Mouse (Mus musculus): ENCODE results near the gene Mycbpap.

Mycbpap gene

GRCm38 (mm10) chr11:94521219-94521843 lies at the start of gene Mycbpap:
Gene Mycbpap, minus strand, starts transcription at chr11:94521742.
- peak; percentile 7 for DNase-seq (ENCODE audit: low spot score)

GRCm38 (mm10) chr11:94570612-94571011 lies 49.1 kb upstream of the Mycbpap start:
- DNase-seq (ENCODE audit: low spot score): peak; percentile 23

GRCm38 (mm10) chr11:94567326-94567725 lies 45.8 kb upstream of the Mycbpap start:
- no peak for DNase-seq (ENCODE audit: low spot score)

GRCm38 (mm10) chr11:94566534-94566933 lies 45.0 kb upstream of the Mycbpap start:
- no peak for DNase-seq (ENCODE audit: low spot score)

GRCm38 (mm10) chr11:94565151-94565479 lies 43.6 kb upstream of the Mycbpap start:
- DNase-seq (ENCODE audit: low spot score): no peak

DNA sequence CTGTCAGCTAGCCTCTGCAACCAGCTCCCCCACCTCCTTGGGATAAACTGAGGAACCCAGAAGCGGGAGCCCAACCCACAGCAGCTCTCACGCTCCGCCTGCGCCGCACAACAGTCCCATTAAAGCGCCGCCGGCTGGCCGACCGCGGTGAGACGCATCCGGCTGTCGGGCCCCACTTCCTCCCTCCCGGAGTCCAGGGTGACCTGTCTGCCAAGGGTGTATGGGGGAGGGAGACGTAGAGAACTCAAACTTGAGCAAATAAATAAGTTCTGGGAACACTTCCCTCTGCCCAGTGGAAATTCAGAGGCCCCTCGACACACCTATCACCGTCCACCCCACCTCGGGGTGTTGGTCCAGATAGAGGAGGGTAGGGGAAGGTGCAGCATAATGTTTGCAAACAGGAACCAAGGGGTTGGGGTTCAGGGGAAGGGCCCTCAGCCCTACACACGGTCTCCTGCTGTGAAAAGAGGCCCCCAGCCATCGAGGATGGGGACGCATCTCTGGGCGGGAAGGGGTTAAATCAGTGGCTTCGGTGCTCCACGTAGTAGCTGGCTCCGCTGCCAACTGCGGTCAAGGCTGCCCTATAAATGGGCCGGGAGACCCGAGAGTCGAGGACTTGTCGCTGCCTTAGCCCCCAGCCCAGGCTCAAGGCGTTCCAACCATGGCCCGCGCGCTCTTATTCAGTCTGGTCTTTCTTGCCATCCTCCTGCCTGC lies 43.1 kb upstream of the Mycbpap start, which contains the start of gene Chad:
TSS of gene Chad (plus strand) at position 611 of the 714 bp plus-strand sequence.
- DNase-seq (ENCODE audit: low spot score): peak; percentile 30

GRCm38 (mm10) chr11:94563821-94564220 lies 42.3 kb upstream of the Mycbpap start:
- DNase-seq (ENCODE audit: low spot score): no peak

DNA sequence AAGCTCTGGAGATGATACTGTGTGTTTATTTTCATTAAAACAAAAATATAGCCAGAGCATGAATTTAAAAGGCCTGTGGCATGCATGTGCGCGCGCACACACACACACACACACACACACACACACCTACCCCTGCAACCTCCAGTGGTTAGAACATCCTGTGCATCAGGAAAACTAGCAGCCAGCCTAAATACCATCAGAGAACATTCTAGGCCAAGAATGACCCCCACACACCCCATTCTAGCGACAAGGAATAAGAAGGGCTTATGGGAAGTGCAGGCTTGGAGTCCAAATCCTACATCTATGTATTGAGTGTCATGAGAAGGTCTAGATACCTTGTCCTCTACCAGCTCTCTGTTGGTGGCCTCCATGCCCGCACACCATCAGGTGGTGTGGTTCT lies 41.8 kb upstream of the Mycbpap start:
- DNase-seq (ENCODE audit: low spot score): peak; percentile 31

- no peak for DNase-seq (ENCODE audit: low spot score)
Observed at GRCm38 (mm10) chr11:94558226-94558625, 36.7 kb upstream of the Mycbpap start.

GRCm38 (mm10) chr11:94550442-94550744 lies 28.9 kb upstream of the Mycbpap start:
- DNase-seq (ENCODE audit: low spot score): no peak

DNA sequence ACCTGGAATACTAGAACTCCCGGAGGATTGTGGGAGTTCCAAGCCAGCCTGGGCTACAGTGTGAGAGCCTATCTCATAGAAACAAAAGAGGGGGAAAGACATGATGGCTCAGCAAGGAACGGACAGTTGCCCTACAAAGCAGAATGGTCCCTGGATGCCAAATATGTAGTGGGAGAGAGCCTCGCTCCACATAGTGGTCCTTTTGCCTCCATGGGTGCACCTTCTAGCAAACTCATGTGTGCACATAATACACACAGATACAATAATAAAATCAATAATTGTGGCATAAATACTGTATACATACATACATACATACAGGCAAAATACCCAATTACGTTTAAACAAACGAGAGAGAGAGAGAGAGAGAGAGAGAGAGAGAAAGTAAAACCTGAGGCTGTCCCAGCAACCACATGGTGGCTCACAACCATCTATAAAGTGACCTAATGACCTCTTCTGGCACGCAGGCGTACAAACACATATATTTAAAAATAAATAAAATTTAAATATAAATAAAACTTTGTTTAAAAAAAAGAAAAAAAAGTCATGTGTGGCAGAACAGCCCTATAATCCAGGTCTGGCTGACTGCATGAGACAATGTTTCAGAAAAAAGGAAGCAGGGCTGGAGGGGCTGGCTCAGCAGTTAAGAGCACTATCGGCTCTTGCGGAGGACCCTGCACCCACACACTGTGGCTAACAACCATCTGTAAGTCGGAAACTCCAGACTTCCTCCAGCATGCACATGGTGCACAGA lies 28.3 kb upstream of the Mycbpap start:
- DNase-seq (ENCODE audit: low spot score): no peak

DNA sequence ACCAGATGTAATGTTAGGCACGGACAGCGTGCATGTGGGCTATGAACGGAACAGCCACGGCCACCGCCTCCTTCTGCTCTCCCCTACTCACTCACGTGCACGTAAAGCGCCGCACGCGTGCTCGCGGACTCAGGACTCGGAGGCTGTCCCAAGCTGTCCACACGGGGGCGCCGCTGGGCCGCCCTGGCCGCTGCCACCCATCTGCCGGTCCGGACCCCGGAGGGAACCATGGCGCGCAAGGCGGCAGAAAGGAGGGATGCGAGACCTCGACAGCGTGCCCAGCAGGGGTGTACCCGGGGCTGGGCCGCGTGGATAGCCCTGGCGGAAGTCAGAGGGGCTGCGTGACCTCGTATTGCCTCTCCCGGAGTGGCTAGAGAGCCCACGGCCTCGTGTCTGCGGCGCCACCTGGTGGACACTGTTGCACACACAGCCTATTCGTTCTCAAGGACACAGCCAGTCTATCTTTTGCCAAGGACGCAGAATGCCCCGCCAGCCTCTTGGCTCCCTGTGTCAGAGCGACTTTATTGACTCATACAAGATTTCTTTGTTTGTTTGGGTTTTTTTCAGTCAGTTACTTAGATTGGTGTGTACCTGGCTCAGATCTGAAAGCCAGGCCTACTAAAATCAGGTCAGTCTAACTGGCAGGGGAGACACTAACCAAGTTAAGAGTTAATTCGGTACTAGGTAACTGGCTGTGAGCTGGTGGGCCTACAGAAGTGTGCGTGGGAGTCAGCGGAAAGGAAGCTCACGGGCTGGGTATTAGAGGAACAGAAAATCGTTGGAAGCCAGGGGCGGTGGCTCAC lies 27.5 kb upstream of the Mycbpap start, which contains the start of gene Rsad1:
TSS of gene Rsad1 (minus strand) at position 368 of the 803 bp plus-strand sequence.
- peak; percentile 93 for DNase-seq (ENCODE audit: low spot score)

GRCm38 (mm10) chr11:94548041-94548784 lies 26.7 kb upstream of the Mycbpap start:
- peak; percentile 29 for DNase-seq (ENCODE audit: low spot score)

GRCm38 (mm10) chr11:94547271-94547670 lies 25.7 kb upstream of the Mycbpap start:
- no peak for DNase-seq (ENCODE audit: low spot score)

DNA sequence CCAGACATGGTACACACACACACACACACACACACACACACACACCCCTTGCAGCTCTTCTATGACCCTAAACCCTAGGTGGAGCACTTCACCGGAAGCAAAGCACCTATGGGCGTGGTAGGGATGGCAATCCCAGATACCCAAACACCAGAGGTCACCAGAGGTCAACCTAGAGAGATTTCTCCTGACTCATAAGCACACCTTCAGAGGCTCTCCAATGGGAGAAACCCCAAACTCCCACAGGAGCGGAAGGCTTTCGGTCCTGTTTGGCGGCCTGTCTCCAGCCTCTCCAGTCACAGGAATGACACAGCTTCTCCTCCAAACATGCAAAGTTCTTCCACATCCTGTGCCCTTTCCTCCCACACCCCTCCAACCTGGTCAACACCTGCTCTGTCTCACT lies 24.8 kb upstream of the Mycbpap start:
- no peak for DNase-seq (ENCODE audit: low spot score)

GRCm38 (mm10) chr11:94544422-94544821 lies 22.9 kb upstream of the Mycbpap start:
- DNase-seq (ENCODE audit: low spot score): no peak

DNA sequence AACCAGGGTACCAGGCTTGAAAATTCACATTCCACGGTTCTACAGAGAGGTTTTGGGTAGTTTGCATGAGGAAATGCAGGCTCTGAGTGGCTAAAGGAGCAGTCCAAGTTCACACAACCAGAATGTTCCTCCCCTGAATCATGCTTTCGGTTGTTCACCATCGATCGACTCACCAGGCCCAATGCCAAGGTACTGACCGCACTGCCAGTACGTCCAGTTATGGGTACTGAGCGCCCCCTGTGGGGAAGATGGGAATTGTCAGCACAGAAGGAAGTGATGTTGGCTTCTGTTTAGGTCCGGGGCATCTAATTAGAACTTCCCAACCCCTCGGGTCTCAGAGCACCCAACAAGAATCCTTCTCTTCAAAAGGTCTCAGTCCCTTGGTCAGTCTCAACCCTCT lies 22.4 kb upstream of the Mycbpap start:
- peak; percentile 32 for DNase-seq (ENCODE audit: low spot score)

GRCm38 (mm10) chr11:94543344-94543743 lies 21.8 kb upstream of the Mycbpap start:
- DNase-seq (ENCODE audit: low spot score): no peak

- no peak for DNase-seq (ENCODE audit: low spot score)
Observed at GRCm38 (mm10) chr11:94542400-94542799, 20.9 kb upstream of the Mycbpap start.

GRCm38 (mm10) chr11:94539761-94540160 lies 18.2 kb upstream of the Mycbpap start:
- DNase-seq (ENCODE audit: low spot score): no peak

DNA sequence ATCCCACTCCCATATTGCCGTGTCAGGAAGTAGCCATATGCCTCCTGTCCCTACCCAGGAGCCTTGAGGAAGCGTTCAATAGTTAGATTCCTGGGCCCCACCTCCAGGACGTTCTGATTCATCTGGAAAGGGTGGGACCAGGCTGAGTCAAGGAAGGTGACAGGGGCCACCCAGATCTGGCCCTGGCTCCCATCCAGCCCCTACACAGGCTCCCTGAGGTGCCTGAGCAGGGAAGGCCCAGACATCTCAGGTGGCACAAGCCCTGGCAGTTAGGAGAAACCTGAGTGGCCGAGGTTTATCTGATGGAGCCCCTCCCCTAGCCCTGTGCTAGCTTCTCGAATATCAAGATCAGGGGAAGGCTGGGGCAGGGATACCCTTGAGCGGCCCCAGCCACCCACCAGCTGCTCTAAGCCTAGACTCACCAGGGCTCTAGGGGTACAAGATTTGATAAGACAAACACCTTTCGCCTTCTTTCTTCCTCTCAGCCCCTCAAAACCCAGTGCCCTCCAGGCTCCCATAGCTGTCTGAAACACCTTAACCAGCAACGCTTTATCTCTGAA lies 17.3 kb upstream of the Mycbpap start:
- no peak for DNase-seq (ENCODE audit: low spot score)

Data from T-cell, adult 2 months (primary cell).